Comparison of ENCODE assay signal across 19 mouse cellular contexts in the genomic region with DNA sequence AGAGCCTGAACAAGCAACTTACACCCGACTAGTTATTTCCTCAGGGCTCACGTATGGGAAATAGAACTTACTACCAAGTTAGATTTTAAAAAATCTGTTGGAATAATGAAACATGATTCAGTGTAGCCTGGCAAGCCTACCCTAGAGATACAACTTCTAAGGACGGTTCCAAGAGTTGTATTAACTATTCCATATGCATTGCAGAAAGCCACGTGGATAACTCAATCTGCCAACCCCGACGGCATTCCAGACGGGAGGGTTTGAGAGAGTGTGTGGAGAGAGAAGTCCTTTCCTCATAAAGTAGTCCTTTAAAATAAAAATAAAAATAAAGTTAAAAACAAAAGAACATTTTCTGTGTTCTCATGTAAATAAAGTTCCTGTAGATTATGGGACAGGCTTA.
DNase-seq lines count a peak whose midpoint lies in the region; ATAC-seq lines count a peak whose summit lies in the region.
"Had no signal": no experiment of that assay in that cellular context is flagged by ENCODE, and none has a peak within 500 bp of the region (broad histone marks: within the 10 kb centered on the region; RNA-seq: fewer than 3 reads in every experiment).

No protein-coding gene starts in this region.

- 67% methylated on average over 7 of the region's 7 CpGs for WGBS in forebrain, embryonic 14.5 days
- 87% methylated on average over 7 of the region's 7 CpGs for WGBS in forebrain, embryonic 11.5 days
- WGBS in kidney, embryonic 16.5 days, result 75% methylated on average over 7 of the region's 7 CpGs
- WGBS in forebrain, embryonic 16.5 days, result 59% methylated on average over 7 of the region's 7 CpGs
- WGBS in midbrain, embryonic 13.5 days, result 87% methylated on average over 7 of the region's 7 CpGs

- H3K9me3 ChIP-seq in forebrain, embryonic 14.5 days (replicated peaks; ENCODE audit: control insufficient read depth, low read length), result no peaks in the 10 kb centered on the region
- no peaks in the 10 kb centered on the region for H3K9me3 ChIP-seq in forebrain, embryonic 11.5 days (ENCODE audit: control insufficient read depth, low read length)
- no peaks in the 10 kb centered on the region for H3K9me3 ChIP-seq in kidney, embryonic 16.5 days (ENCODE audit: low read length)
- no peaks in the 10 kb centered on the region for H3K9me3 ChIP-seq in forebrain, embryonic 16.5 days (ENCODE audit: control insufficient read depth, low read length)
- no peaks in the 10 kb centered on the region for H3K9me3 ChIP-seq in midbrain, embryonic 13.5 days
- H3K9me3 ChIP-seq: embryonic facial prominence, embryonic 13.5 days; heart, embryonic 12.5 days; hindbrain, embryonic 10.5 days had no signal

- H3K27me3 ChIP-seq in forebrain, embryonic 14.5 days (replicated peaks; ENCODE audit: control insufficient read depth, insufficient read depth, low read length), result peaks cover 36% of the 10 kb centered on the region
- peaks cover 17% of the 10 kb centered on the region for H3K27me3 ChIP-seq in forebrain, embryonic 11.5 days (ENCODE audit: control insufficient read depth, insufficient read depth, low read length)
- no peaks in the 10 kb centered on the region for H3K27me3 ChIP-seq in kidney, embryonic 16.5 days (ENCODE audit: insufficient read depth, low read length)
- peaks cover 22% of the 10 kb centered on the region for H3K27me3 ChIP-seq in forebrain, embryonic 16.5 days (replicated peaks; ENCODE audit: control insufficient read depth, insufficient read depth, low read length)
- no peaks in the 10 kb centered on the region for H3K27me3 ChIP-seq in midbrain, embryonic 13.5 days
- H3K27me3 ChIP-seq: embryonic facial prominence, embryonic 13.5 days; heart, embryonic 12.5 days; Patski had no signal

- H3K9ac ChIP-seq in forebrain, embryonic 14.5 days (ENCODE audit: low read length), result no peak overlapping the region
- no peak overlapping the region for H3K9ac ChIP-seq in forebrain, embryonic 11.5 days (ENCODE audit: low read length)
- no peak overlapping the region for H3K9ac ChIP-seq in kidney, embryonic 16.5 days (replicated peaks; ENCODE audit: low read length)
- H3K9ac ChIP-seq in forebrain, embryonic 16.5 days (replicated peaks; ENCODE audit: low read depth, low read length), result no peak overlapping the region
- no peak overlapping the region for H3K9ac ChIP-seq in midbrain, embryonic 13.5 days (replicated peaks)
- H3K9ac ChIP-seq: embryonic facial prominence, embryonic 13.5 days; heart, embryonic 12.5 days; hindbrain, embryonic 14.5 days had no signal

- H3K4me1 ChIP-seq in forebrain, embryonic 14.5 days (ENCODE audit: control insufficient read depth, insufficient read depth, low read length), result peaks cover 7% of the 10 kb centered on the region; the same call in 1 of the 2 replicates
- H3K4me1 ChIP-seq in forebrain, embryonic 11.5 days (replicated peaks; ENCODE audit: control insufficient read depth, insufficient read depth, low read length), result no peaks in the 10 kb centered on the region; the same call in 1 of the 2 replicates
- H3K4me1 ChIP-seq in kidney, embryonic 16.5 days (ENCODE audit: insufficient read depth, low read length), result peaks cover 21% of the 10 kb centered on the region
- peaks cover 8% of the 10 kb centered on the region for H3K4me1 ChIP-seq in forebrain, embryonic 16.5 days (replicated peaks; ENCODE audit: control insufficient read depth, insufficient read depth, low read length)
- 0 out of 2 replicates have a peak, but pooled peaks cover 11% of the 10 kb centered on the region for H3K4me1 ChIP-seq in midbrain, embryonic 13.5 days (replicated peaks)
- H3K4me1 ChIP-seq: embryonic facial prominence, embryonic 13.5 days had no signal

- H3K36me3 ChIP-seq in forebrain, embryonic 14.5 days (ENCODE audit: control insufficient read depth, insufficient read depth, low read length), result no peaks in the 10 kb centered on the region
- no peaks in the 10 kb centered on the region for H3K36me3 ChIP-seq in forebrain, embryonic 11.5 days (ENCODE audit: control insufficient read depth, insufficient read depth, low read length)
- no peaks in the 10 kb centered on the region for H3K36me3 ChIP-seq in kidney, embryonic 16.5 days (ENCODE audit: insufficient read depth, low read length)
- H3K36me3 ChIP-seq in forebrain, embryonic 16.5 days (ENCODE audit: control insufficient read depth, insufficient read depth), result no peaks in the 10 kb centered on the region
- H3K36me3 ChIP-seq in midbrain, embryonic 13.5 days, result no peaks in the 10 kb centered on the region
- H3K36me3 ChIP-seq: embryonic facial prominence, embryonic 13.5 days; heart, embryonic 12.5 days; hindbrain, embryonic 10.5 days had no signal

- ATAC-seq in forebrain, embryonic 14.5 days, result peak; percentile 44
- no peak for ATAC-seq in forebrain, embryonic 11.5 days (replicated peaks; ENCODE audit: low FRiP score)
- ATAC-seq in kidney, embryonic 16.5 days (ENCODE audit: low FRiP score, low TSS enrichment), result no peak
- peak; percentile 67 for ATAC-seq in forebrain, embryonic 16.5 days
- ATAC-seq in midbrain, embryonic 13.5 days, result no peak
- ATAC-seq: activated CD4-positive, CD25-positive, alpha-beta regulatory T cell, adult 4 months; Patski had no signal

- H3K4me2 ChIP-seq in forebrain, embryonic 14.5 days (ENCODE audit: low read length), result no peak overlapping the region
- H3K4me2 ChIP-seq in forebrain, embryonic 11.5 days (ENCODE audit: low read depth, low read length, severe bottlenecking), result no peak overlapping the region
- H3K4me2 ChIP-seq in kidney, embryonic 16.5 days (replicated peaks; ENCODE audit: low read depth, low read length), result no peak overlapping the region
- H3K4me2 ChIP-seq in forebrain, embryonic 16.5 days (ENCODE audit: low read length), result no peak overlapping the region
- H3K4me2 ChIP-seq in midbrain, embryonic 13.5 days (replicated peaks), result no peak overlapping the region
- H3K4me2 ChIP-seq: embryonic facial prominence, embryonic 13.5 days; heart, embryonic 12.5 days; hindbrain, embryonic 14.5 days had no signal

- no peak for DNase-seq in forebrain, embryonic 14.5 days (ENCODE audit: low spot score)
- DNase-seq in forebrain, embryonic 11.5 days (ENCODE audit: low spot score), result no peak
- no peak for DNase-seq in kidney, postnatal 36 days
- DNase-seq in MN1 (ENCODE audit: low spot score), result no peak
- DNase-seq: adrenal gland, postnatal 14 days; cerebellum, adult 11-12 months; cerebellum, adult 9-10 months; cerebellum, postnatal 25 days; gastrocnemius, adult 2 months; gastrocnemius, postnatal 25 days had no signal

- H3K4me3 ChIP-seq in forebrain, embryonic 14.5 days (ENCODE audit: low read depth, low read length), result no peak overlapping the region
- H3K4me3 ChIP-seq in forebrain, embryonic 11.5 days (ENCODE audit: low read depth, low read length), result no peak overlapping the region
- H3K4me3 ChIP-seq in kidney, embryonic 16.5 days (ENCODE audit: low read length), result no peak overlapping the region
- H3K4me3 ChIP-seq in forebrain, embryonic 16.5 days (replicated peaks; ENCODE audit: low read length), result no peak overlapping the region
- no peak overlapping the region for H3K4me3 ChIP-seq in midbrain, embryonic 13.5 days (replicated peaks)
- H3K4me3 ChIP-seq: embryonic facial prominence, embryonic 13.5 days; gastrocnemius, adult 2 months; heart, embryonic 12.5 days; hindbrain, embryonic 10.5 days had no signal

- H3K27ac ChIP-seq in forebrain, embryonic 14.5 days (ENCODE audit: low read depth, low read length), result no peak overlapping the region
- no peak overlapping the region for H3K27ac ChIP-seq in forebrain, embryonic 11.5 days (ENCODE audit: low read depth, low read length)
- peak overlapping the region; percentile 59 for H3K27ac ChIP-seq in kidney, embryonic 16.5 days (ENCODE audit: low read length)
- no peak overlapping the region for H3K27ac ChIP-seq in forebrain, embryonic 16.5 days (ENCODE audit: low read length)
- H3K27ac ChIP-seq in midbrain, embryonic 13.5 days, result no peak overlapping the region
- H3K27ac ChIP-seq: embryonic facial prominence, embryonic 13.5 days; gastrocnemius, adult 2 months; hindbrain, embryonic 10.5 days; hindbrain, embryonic 14.5 days had no signal

Comparison
In these comparisons a context has a peak if more than half of its experiments do, and no peak if none do; other contexts are left out.
1. ATAC-seq: peak in forebrain, embryonic 14.5 days (single experiment) and forebrain, embryonic 16.5 days (single experiment); none in forebrain, embryonic 11.5 days (single experiment), kidney, embryonic 16.5 days (single experiment) and midbrain, embryonic 13.5 days (single experiment).